Mouse (Mus musculus) testis, adult 2 months (tissue): ENCODE data around the gene Psen2. TPM values are rescaled to one million over a fixed set of nuclear protein-coding genes. Genes with fewer than 3 reads are reported as not detected.

Source experiments
- H3K27ac ChIP-seq: fragments of 200-500 bp; 2 replicates; pipeline ENCODE4 v1.5.1; 2012; ENCODE audit warnings: low read depth, low read length; ENCODE audit not compliant: control insufficient read depth, insufficient read depth
- H3K27me3 ChIP-seq: fragments of 200-500 bp; 2 replicates; pipeline ENCODE4 v1.6.1; 2012; ENCODE audit warnings: mild to moderate bottlenecking, low read length, moderate library complexity; ENCODE audit not compliant: control insufficient read depth, insufficient read depth
- H3K36me3 ChIP-seq: fragments of 200-500 bp; 2 replicates; pipeline ENCODE4 v1.6.1; 2012; ENCODE audit warnings: mild to moderate bottlenecking, low read length; ENCODE audit not compliant: control insufficient read depth, insufficient read depth
- H3K4me1 ChIP-seq: fragments of 200-500 bp; 2 replicates; pipeline ENCODE4 v1.6.1; 2012; ENCODE audit warnings: low read length; ENCODE audit not compliant: control insufficient read depth, insufficient read depth
- H3K4me3 ChIP-seq: fragments of 200-500 bp; 2 replicates; pipeline ENCODE4 v1.5.1; 2012; ENCODE audit warnings: low read depth, mild to moderate bottlenecking, low read length, moderate library complexity, mixed read lengths; ENCODE audit not compliant: control insufficient read depth
- CTCF ChIP-seq: fragments of 200-500 bp; IDR thresholded peaks from 2 replicates; pipeline ENCODE4 v1.5.1; 2012; ENCODE audit warnings: low read depth, mild to moderate bottlenecking, inconsistent platforms, low read length, moderate library complexity; ENCODE audit not compliant: control insufficient read depth, insufficient read depth, insufficient replicate concordance
- POLR2A ChIP-seq: fragments of 200-500 bp; IDR thresholded peaks from 2 replicates; pipeline ENCODE4 v1.6.1; 2012; ENCODE audit warnings: low read depth, mild to moderate bottlenecking, inconsistent platforms, low read length, moderate library complexity; ENCODE audit not compliant: control insufficient read depth
- polyA plus RNA-seq: library from polyadenylated mRNA; depleted of rRNA; stranded (reverse); fragments of >200 nt; gene quantifications from 2 replicates; pipeline ENCODE4 v1.2.3, GENCODE M21; 2012

Gene Psen2
- polyA plus RNA-seq, 1 experiment = 8.8 TPM

- Histone ChIP-seq H3K36me3 (no peaks in the 10 kb centered on the region), H3K27ac (no peak overlapping the region), H3K4me1 (peaks cover 11% of the 10 kb centered on the region), H3K27me3 (no peaks in the 10 kb centered on the region), H3K4me3 (no peak overlapping the region)
- TF ChIP-seq POLR2A = no peak
- TF ChIP-seq CTCF = no peak
Measured at GRCm38 (mm10) chr1:180191651-180192220, 71.5 kb downstream of the Psen2 start.

- TF ChIP-seq CTCF = no peak
- TF ChIP-seq POLR2A = no peak
- H3K36me3 ChIP-seq = no peaks in the 10 kb centered on the region
- peaks cover 6% of the 10 kb centered on the region for H3K4me1 ChIP-seq
- H3K27ac ChIP-seq = no peak overlapping the region
- no peak overlapping the region for H3K4me3 ChIP-seq
- H3K27me3 ChIP-seq = no peaks in the 10 kb centered on the region
Measured at GRCm38 (mm10) chr1:180191112-180191511, 72.1 kb downstream of the Psen2 start.

GRCm38 (mm10) chr1:180188951-180189350 is 74.3 kb downstream of the Psen2 start:
- H3K36me3 ChIP-seq = no peaks in the 10 kb centered on the region
- H3K27me3 ChIP-seq = no peaks in the 10 kb centered on the region
- no peak overlapping the region for H3K27ac ChIP-seq
- TF ChIP-seq CTCF (no peak), POLR2A (no peak)
- no peaks in the 10 kb centered on the region; the same call in 1 of the 2 replicates for H3K4me1 ChIP-seq
- no peak overlapping the region for H3K4me3 ChIP-seq

GRCm38 (mm10) chr1:180186371-180186770 is 76.9 kb downstream of the Psen2 start:
- Histone ChIP-seq H3K36me3 (no peaks in the 10 kb centered on the region), H3K27me3 (no peaks in the 10 kb centered on the region), H3K4me1 (no peaks in the 10 kb centered on the region), H3K27ac (no peak overlapping the region), H3K4me3 (no peak overlapping the region)
- TF ChIP-seq POLR2A (no peak), CTCF (no peak)

- Histone ChIP-seq H3K36me3 (no peaks in the 10 kb centered on the region), H3K27ac (no peak overlapping the region), H3K27me3 (no peaks in the 10 kb centered on the region), H3K4me1 (no peaks in the 10 kb centered on the region), H3K4me3 (no peak overlapping the region)
- TF ChIP-seq POLR2A (no peak), CTCF (no peak)
Measured at GRCm38 (mm10) chr1:180185877-180186276, 77.4 kb downstream of the Psen2 start.

GRCm38 (mm10) chr1:180184768-180185167 is 78.5 kb downstream of the Psen2 start:
- TF ChIP-seq CTCF (no peak), POLR2A (no peak)
- Histone ChIP-seq H3K4me3 (no peak overlapping the region), H3K27ac (no peak overlapping the region), H3K4me1 (no peaks in the 10 kb centered on the region), H3K36me3 (no peaks in the 10 kb centered on the region), H3K27me3 (no peaks in the 10 kb centered on the region)

- no peaks in the 10 kb centered on the region; the same call in 1 of the 2 replicates for H3K36me3 ChIP-seq
- no peaks in the 10 kb centered on the region for H3K4me1 ChIP-seq
- no peak overlapping the region for H3K4me3 ChIP-seq
- no peaks in the 10 kb centered on the region for H3K27me3 ChIP-seq
- no peak for TF ChIP-seq CTCF
- TF ChIP-seq POLR2A = no peak
- H3K27ac ChIP-seq = no peak overlapping the region
Measured at GRCm38 (mm10) chr1:180183525-180184159, 79.6 kb downstream of the Psen2 start.
